Mouse (Mus musculus) neural tube, embryonic 14.5 days (tissue): ENCODE measurements at regions not wholly inside any gene's neighbourhood (a gene's known extent, or its start where the extent isn't known, plus 50 kb on each side); places are given as distances from the start of the nearest gene placed in this dataset.

Experiments
- ATAC-seq: fragments of 200-750 bp; cut with Nextera tagmentation; 2 replicates; pipeline ENCODE4 v1.8.0; 2017; ENCODE audit warnings: low read depth, mild to moderate bottlenecking, moderate TSS enrichment, moderate library complexity
- H3K27ac ChIP-seq: fragments of 300-500 bp; sonication (generic); 2 replicates; pipeline ENCODE4 v1.5.1; 2014; ENCODE audit warnings: low read depth, mild to moderate bottlenecking, control low read depth, low read length, moderate library complexity, mixed read lengths
- H3K27me3 ChIP-seq: fragments of 300-500 bp; sonication (generic); 2 replicates; pipeline ENCODE4 v1.6.1; 2014; ENCODE audit warnings: low read length; ENCODE audit not compliant: control insufficient read depth, insufficient read depth
- H3K36me3 ChIP-seq: fragments of 300-500 bp; sonication (generic); 2 replicates; pipeline ENCODE4 v1.6.1; 2014; ENCODE audit warnings: low read length, mixed read lengths; ENCODE audit not compliant: control insufficient read depth, insufficient read depth
- H3K4me1 ChIP-seq: fragments of 300-500 bp; sonication (generic); 2 replicates; pipeline ENCODE4 v1.6.1; 2014; ENCODE audit warnings: low read length; ENCODE audit not compliant: control insufficient read depth, insufficient read depth
- H3K4me2 ChIP-seq: fragments of 300-500 bp; sonication (generic); 2 replicates; pipeline ENCODE4 v1.6.1; 2014; ENCODE audit warnings: mild to moderate bottlenecking, low read depth, low read length, control low read depth
- H3K4me3 ChIP-seq: fragments of 300-500 bp; sonication (generic); 2 replicates; pipeline ENCODE4 v1.5.1; 2014; ENCODE audit warnings: low read depth, low read length, control low read depth, mixed read lengths
- H3K9ac ChIP-seq: fragments of 300-500 bp; sonication (generic); replicated peaks from 2 replicates; pipeline ENCODE4 v1.6.1; 2014; ENCODE audit warnings: low read depth, mild to moderate bottlenecking, control low read depth, low read length, mixed read lengths
- H3K9me3 ChIP-seq: fragments of 300-500 bp; sonication (generic); 2 replicates; pipeline ENCODE4 v1.6.1; 2016; ENCODE audit warnings: low read length; ENCODE audit not compliant: control insufficient read depth
- WGBS: fragments of 180-500 bp; shearing (Covaris S2); extraction: QIAGEN DNeasy Blood & Tissue Kit; methylation state at CpG from one replicate; pipeline ENCODE4 v1.1.7; 2014; 5-methylcytosine and 5-hydroxymethylcytosine counted together

GRCm38 (mm10) chr4:4556126-4556525 lies 237.0 kb downstream of the Impad1 start:
- 74% methylated on average over 12 of the region's 12 CpGs for WGBS
- H3K9me3 ChIP-seq = no peaks in the 10 kb centered on the region
- ATAC-seq = no peak

GRCm38 (mm10) chr4:4550301-4550700 lies 242.9 kb downstream of the Impad1 start:
- 92% methylated on average over 5 of the region's 5 CpGs for WGBS
- Histone ChIP-seq H3K27me3 (no peaks in the 10 kb centered on the region), H3K4me1 (no peaks in the 10 kb centered on the region), H3K9me3 (no peaks in the 10 kb centered on the region), H3K36me3 (no peaks in the 10 kb centered on the region), H3K27ac (no peak overlapping the region), H3K9ac (no peak overlapping the region), H3K4me3 (no peak overlapping the region), H3K4me2 (no peak overlapping the region)
- ATAC-seq = no peak

More at GRCm38 (mm10) chr4:4556126-4556525, 237.0 kb downstream of the Impad1 start:
- no peaks in the 10 kb centered on the region for H3K27me3 ChIP-seq
- H3K4me1 ChIP-seq = no peaks in the 10 kb centered on the region
- no peaks in the 10 kb centered on the region for H3K36me3 ChIP-seq
- H3K27ac ChIP-seq = no peak overlapping the region
- no peak overlapping the region for H3K9ac ChIP-seq
- H3K4me3 ChIP-seq = no peak overlapping the region
- no peak overlapping the region for H3K4me2 ChIP-seq

- Histone ChIP-seq H3K9ac (no peak overlapping the region), H3K36me3 (no peaks in the 10 kb centered on the region), H3K4me2 (no peak overlapping the region), H3K4me3 (no peak overlapping the region), H3K4me1 (no peaks in the 10 kb centered on the region), H3K9me3 (no peaks in the 10 kb centered on the region), H3K27ac (no peak overlapping the region), H3K27me3 (no peaks in the 10 kb centered on the region)
- WGBS = 85% methylated on average over 4 of the region's 4 CpGs
- ATAC-seq = no peak
Measured at GRCm38 (mm10) chr4:4549893-4550292, 243.3 kb downstream of the Impad1 start.

- Histone ChIP-seq H3K4me1 (no peaks in the 10 kb centered on the region), H3K9me3 (no peaks in the 10 kb centered on the region), H3K27me3 (no peaks in the 10 kb centered on the region), H3K36me3 (no peaks in the 10 kb centered on the region), H3K9ac (no peak overlapping the region), H3K4me3 (no peak overlapping the region), H3K27ac (no peak overlapping the region), H3K4me2 (no peak overlapping the region)
- WGBS = 76% methylated on average over 2 of the region's 2 CpGs
- ATAC-seq = no peak
Measured at GRCm38 (mm10) chr4:4537172-4537753, 255.9 kb downstream of the Impad1 start.

GRCm38 (mm10) chr4:4532196-4532595 lies 261.0 kb downstream of the Impad1 start:
- Histone ChIP-seq H3K4me2 (no peak overlapping the region), H3K9me3 (no peaks in the 10 kb centered on the region), H3K9ac (no peak overlapping the region), H3K27ac (no peak overlapping the region), H3K36me3 (no peaks in the 10 kb centered on the region), H3K27me3 (no peaks in the 10 kb centered on the region), H3K4me1 (no peaks in the 10 kb centered on the region), H3K4me3 (no peak overlapping the region)
- 81% methylated on average over 4 of the region's 4 CpGs for WGBS
- no peak for ATAC-seq

GRCm38 (mm10) chr4:4528311-4528710 lies 264.8 kb downstream of the Impad1 start:
- H3K36me3 ChIP-seq = no peaks in the 10 kb centered on the region
- H3K27me3 ChIP-seq = no peaks in the 10 kb centered on the region
- 91% methylated on average over 12 of the region's 12 CpGs for WGBS
- H3K4me2 ChIP-seq = no peak overlapping the region
- no peak overlapping the region for H3K27ac ChIP-seq
- H3K9me3 ChIP-seq = no peaks in the 10 kb centered on the region
- H3K9ac ChIP-seq = no peak overlapping the region
- no peak for ATAC-seq
- H3K4me1 ChIP-seq = no peaks in the 10 kb centered on the region
- no peak overlapping the region for H3K4me3 ChIP-seq

GRCm38 (mm10) chr4:4521757-4522156 lies 271.4 kb downstream of the Impad1 start:
- no peak overlapping the region for H3K4me2 ChIP-seq
- H3K9me3 ChIP-seq = no peaks in the 10 kb centered on the region
- no peaks in the 10 kb centered on the region for H3K4me1 ChIP-seq
- H3K9ac ChIP-seq = no peak overlapping the region
- no peak for ATAC-seq
- H3K27me3 ChIP-seq = no peaks in the 10 kb centered on the region
- no peak overlapping the region for H3K4me3 ChIP-seq
- no peaks in the 10 kb centered on the region for H3K36me3 ChIP-seq
- 58% methylated on average over 2 of the region's 2 CpGs for WGBS
- no peak overlapping the region for H3K27ac ChIP-seq

- H3K27ac ChIP-seq = no peak overlapping the region
- no peaks in the 10 kb centered on the region for H3K36me3 ChIP-seq
- no peaks in the 10 kb centered on the region for H3K4me1 ChIP-seq
- no peak overlapping the region for H3K9ac ChIP-seq
- no peaks in the 10 kb centered on the region for H3K27me3 ChIP-seq
- H3K4me3 ChIP-seq = no peak overlapping the region
- 86% methylated on average over 2 of the region's 2 CpGs for WGBS
- no peak for ATAC-seq
- no peaks in the 10 kb centered on the region for H3K9me3 ChIP-seq
- no peak overlapping the region for H3K4me2 ChIP-seq
Measured at GRCm38 (mm10) chr4:4518741-4519140, 274.4 kb downstream of the Impad1 start.

- H3K4me2 ChIP-seq = no peak overlapping the region
- no peaks in the 10 kb centered on the region for H3K27me3 ChIP-seq
- no peak overlapping the region for H3K27ac ChIP-seq
- no peak overlapping the region for H3K9ac ChIP-seq
- H3K9me3 ChIP-seq = no peaks in the 10 kb centered on the region
- no peak for ATAC-seq
- H3K36me3 ChIP-seq = no peaks in the 10 kb centered on the region
- no peaks in the 10 kb centered on the region for H3K4me1 ChIP-seq
- H3K4me3 ChIP-seq = no peak overlapping the region
Measured at GRCm38 (mm10) chr4:4513351-4513750, 279.8 kb downstream of the Impad1 start.
